Mouse (Mus musculus) skeletal muscle tissue, adult 2 months (tissue): ENCODE results near the gene Selenoi.

Experiments
- DNase-seq: peaks from one replicate; pipeline ENCODE4 v3.0.0-alpha.2; 2012; ENCODE audit warnings: low read depth, low spot score

Selenoi gene

DNA sequence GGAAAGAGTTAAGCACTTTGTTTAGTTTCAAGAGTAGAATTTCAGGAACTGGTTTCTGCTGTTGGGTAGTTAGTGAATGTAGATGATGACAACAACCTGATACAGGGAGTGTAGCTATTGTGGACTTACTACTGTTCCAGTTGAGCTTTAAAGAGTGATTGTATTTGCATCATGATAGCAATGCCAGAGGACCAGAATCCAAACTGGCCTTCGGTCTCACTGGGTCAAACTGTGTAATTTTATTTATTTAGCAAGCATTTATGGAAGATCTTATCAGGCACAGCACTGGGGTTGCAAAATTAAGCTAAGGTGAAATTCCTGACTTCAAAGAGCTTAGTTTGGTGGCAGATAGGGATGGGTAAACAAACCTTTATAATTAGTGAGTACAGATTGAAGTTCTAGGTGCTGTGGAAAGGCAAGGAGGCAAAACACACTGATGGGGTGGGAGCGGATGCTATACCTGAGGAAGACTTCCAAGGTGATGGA lies 3.3 kb downstream of the Selenoi start:
- DNase-seq: no peak

DNA sequence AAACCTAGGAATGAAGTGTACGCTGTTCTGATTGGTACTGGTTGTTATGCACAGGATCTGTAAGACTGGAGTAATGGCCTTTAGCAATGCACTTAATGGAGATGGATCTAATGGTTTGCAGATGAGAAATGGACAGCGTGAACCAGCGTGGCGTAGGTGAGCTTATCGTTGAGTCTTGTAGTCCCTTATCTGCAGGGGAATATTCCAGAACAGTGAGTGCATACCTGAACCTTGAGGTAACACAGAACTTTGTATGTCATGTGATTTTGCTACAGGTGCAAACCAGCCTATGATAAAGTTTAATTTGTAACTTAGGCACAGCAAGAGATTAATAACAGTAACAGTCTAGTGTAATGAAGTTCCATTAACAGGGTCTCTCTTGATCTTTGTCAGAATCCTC lies 6.2 kb downstream of the Selenoi start:
- no peak for DNase-seq

DNA sequence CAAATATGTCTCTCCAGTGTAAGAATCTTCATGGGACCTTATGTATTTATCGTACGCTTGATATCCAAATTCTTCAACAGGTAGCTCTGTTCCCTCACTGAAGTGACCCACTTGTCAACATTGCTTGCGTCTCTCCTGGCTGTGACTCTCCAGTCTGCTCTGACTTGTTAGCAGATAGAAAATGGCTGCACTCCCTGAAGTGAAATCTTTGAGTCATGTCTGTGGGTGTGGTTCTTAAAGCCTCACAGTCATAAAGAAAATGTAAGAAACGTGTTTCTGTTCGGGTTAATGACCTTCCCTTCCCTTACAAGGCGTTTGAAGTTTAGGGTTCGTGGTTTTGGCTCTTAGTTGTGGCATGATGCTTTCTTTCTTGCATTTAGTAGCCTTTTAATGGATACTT lies 8.2 kb downstream of the Selenoi start:
- DNase-seq: no peak

GRCm38 (mm10) chr5:30242410-30242809 lies 10.0 kb downstream of the Selenoi start:
- no peak for DNase-seq

DNA sequence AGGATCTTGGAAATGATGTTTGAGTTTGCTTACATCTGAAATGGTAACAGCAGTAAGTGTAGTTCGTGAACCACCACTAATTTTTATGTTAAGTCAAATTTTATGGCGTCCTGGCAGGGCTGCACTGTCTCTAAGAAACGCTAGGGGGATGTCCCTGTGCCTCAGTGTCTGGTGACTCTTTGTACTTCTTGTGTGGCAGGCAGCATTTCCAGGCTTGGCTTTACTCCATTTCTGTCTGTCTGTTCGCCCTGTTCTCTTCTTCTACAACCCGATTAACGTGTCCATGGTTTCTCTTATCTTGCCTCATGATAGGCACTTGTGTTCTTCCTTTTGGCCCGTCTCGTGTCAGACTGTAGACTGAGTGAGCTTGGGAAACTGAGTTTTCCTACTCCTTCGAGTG lies 11.4 kb downstream of the Selenoi start:
- no peak for DNase-seq

DNA sequence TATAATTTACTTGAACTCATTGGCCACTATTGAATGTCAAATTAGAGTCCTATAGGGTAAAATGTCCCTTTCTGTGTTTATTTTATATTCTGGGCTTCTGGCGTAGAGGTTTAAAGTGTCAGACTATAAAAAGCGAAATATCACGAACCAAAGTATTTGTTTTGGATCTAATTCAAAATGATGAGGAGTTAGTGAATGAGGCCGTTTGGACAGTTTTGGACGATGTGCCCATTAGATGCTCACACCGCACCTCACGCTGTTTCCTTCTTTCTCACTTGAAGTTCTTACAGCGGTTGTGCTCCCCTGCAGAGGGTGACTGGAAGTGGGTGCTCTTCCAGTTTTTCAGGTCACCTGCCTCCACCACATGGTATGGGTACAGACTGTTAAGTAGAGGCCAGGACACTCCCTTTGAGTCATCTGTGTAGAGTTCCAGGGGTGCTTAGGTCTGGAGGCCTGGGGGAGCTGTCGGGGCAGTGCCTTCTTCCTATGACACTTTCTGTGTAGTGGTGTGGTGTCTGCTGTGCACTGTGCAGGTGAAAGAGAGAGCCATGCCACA lies 13.6 kb downstream of the Selenoi start:
- DNase-seq: no peak

GRCm38 (mm10) chr5:30247666-30248065 lies 15.3 kb downstream of the Selenoi start:
- no peak for DNase-seq

DNA sequence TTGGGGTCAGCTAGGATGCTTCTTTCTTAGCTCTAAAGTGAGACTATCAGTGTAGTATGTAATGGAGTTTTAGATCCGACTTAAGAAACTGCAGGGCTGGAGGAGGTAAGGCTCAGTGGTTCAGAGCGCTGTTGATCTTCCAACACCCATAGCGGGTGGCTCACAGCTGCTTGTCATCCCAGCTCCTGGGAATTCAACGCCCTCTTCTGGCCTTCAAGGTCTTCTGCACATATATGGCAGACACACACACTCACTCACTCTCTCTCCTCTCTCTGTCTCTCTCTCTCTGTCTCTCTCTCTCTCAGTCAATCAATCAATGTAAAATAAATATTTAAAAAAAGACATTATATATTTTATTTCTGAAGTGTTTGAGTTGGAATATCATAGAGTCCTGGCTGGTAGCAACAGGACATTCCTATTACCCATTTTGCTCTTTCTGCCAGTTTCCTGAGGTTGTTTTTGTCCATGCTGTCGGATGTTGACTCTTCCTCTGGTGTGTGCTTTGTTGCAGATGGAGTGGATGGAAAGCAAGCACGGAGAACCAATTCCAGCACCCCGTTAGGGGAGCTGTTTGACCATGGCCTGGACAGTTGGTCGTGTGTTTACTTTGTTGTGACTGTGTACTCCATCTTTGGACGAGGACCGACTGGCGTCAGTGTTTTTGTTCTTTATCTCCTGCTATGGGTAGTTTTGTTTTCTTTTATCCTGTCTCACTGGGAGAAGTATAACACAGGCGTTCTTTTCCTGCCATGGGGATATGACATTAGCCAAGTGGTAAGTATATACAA lies 23.4 kb downstream of the Selenoi start:
- no peak for DNase-seq

DNA sequence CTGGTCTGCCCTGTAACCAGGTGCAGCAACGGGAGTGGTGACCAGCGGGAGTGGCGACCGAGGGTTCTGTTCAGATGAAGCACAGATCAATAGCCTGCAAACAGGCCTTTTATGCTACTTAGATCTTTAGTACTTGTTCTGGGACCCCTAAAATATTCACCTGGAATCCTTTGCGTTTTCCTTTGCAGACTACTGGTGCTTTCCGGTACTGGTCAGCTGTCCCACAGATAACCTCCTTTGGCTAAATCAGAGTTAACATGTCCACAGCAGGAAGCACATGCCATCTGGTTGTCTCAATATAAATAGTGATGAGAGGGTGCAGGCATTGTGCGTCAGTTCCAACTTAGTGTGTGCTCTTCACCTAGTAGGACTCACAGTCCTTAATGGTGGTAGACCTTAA lies 26.4 kb downstream of the Selenoi start:
- no peak for DNase-seq

DNA sequence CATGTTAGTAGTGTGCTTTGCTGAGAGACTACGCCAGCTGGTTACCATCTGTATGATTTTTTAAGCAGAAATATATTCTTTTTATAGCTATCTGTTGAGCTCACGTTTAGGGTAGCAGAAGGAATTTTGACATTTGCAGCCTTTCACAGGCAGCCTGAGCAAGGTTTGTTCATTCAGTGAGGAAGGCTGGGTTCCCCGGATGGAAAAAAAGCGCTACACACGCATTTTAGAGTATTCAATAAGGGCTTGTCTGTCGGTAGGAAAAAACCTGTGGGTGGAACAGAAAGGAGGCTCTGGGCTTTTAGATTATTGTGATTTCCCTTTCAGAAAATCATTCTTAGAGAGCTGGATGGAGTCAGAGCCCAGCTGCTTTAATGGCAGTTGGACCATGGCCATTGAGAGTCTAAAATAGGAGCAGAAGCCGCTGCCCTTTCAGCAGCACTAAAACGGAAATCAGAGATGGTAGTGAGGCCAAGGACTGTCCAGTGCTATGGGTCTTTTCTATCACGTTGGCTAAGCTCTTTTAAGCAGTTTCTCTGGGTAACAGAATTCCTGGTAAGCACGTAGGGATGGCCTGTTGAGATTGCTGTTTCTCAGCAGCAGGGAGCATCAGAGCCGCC lies 38.3 kb downstream of the Selenoi start:
- DNase-seq: peak; percentile 49

GRCm38 (mm10) chr5:30271599-30272281 lies 39.4 kb downstream of the Selenoi start:
- DNase-seq: peak; percentile 49

GRCm38 (mm10) chr5:30276361-30276760 lies 44.0 kb downstream of the Selenoi start:
- no peak for DNase-seq

DNA sequence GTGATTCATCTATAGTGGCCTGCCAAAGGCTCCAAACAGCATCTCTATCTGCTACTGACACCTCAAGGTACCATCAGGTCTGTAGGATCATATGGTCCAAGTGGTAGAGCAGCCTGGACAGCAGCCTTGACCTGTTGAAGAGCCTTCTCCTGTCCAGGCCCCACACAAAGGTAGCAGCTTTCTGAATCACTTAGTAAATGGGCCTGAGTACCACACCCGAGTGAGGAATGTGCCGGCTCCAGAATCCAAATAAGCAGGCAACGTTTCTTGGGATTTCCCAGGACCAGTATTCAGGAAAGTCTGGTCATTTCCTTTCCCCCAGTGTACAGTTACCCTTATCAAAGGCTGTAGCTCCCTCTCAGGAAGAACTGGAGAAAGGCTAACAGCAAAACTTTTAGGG lies 46.6 kb downstream of the Selenoi start:
- DNase-seq: no peak

- DNase-seq: no peak
Measured at GRCm38 (mm10) chr5:30279446-30279845, 47.1 kb downstream of the Selenoi start.

GRCm38 (mm10) chr5:30280864-30281263 lies 48.5 kb downstream of the Selenoi start:
- no peak for DNase-seq

DNA sequence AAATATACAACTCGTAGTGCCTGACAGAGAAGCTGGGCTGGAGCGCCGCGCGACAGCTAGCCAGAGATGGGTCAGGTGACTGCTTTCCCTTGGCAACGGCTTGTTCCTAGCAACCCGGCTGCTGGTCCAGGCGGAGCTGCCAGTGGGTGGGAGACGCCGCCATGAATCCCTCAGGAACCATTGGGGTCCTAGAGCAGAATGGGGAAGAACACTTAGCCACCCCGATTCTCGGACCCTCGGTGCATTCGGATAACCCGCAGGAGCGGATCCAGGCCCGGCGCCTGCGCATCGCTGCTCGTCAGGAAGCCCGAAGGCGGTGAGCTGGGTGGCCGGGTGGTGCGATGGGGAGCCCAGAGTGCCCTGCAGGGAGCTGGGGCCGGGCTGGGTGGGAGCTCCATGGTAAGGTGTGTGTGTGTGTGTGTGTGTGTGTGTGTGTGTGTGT lies 48.9 kb downstream of the Selenoi start, which contains the start of gene Drc1:
Drc1 (plus strand) TSS at position 98 of the 442 bp plus-strand sequence.
- DNase-seq: no peak

- DNase-seq: no peak
Measured at GRCm38 (mm10) chr5:30285944-30286799, 53.8 kb downstream of the Selenoi start.

- DNase-seq: no peak
Measured at GRCm38 (mm10) chr5:30287106-30287882, 54.9 kb downstream of the Selenoi start.
